Mouse (Mus musculus) liver, embryonic 14.5 days (tissue): ENCODE results near the gene Cldn6.

ENCODE experiments used
- CTCF ChIP-seq: IDR thresholded peaks from 2 replicates; pipeline ENCODE4 v1.5.1; 2016; ENCODE audit warnings: antibody characterized with exemption, low read depth, control low read depth
- EP300 ChIP-seq: IDR thresholded peaks from 2 replicates; pipeline ENCODE4 v1.6.1; 2016; ENCODE audit warnings: antibody characterized with exemption, low read depth

GRCm38 (mm10) chr17:23654001-23654400, 25.0 kb upstream of the Cldn6 start:
- no peak for TF ChIP-seq CTCF
- no peak for TF ChIP-seq EP300
